Mouse (Mus musculus) bone marrow, adult 2 months (tissue): ENCODE data around the gene Tpcn1. TPM values are rescaled to one million over a fixed set of nuclear protein-coding genes. Genes with fewer than 3 reads are reported as not detected.

Experiments
- H3K27ac ChIP-seq: fragments of 200-500 bp; 2 replicates; pipeline ENCODE4 v1.5.1; 2012; ENCODE audit warnings: low read depth, mild to moderate bottlenecking, control low read depth, inconsistent platforms, low read length; ENCODE audit not compliant: control insufficient read depth, poor library complexity, insufficient read depth
- H3K4me1 ChIP-seq: fragments of 200-500 bp; 2 replicates; pipeline ENCODE4 v1.6.1; 2011; ENCODE audit warnings: low read length; ENCODE audit not compliant: control insufficient read depth, insufficient read depth
- H3K4me3 ChIP-seq: fragments of 200-500 bp; replicated peaks from 2 replicates; pipeline ENCODE3; 2011; ENCODE audit warnings: mild to moderate bottlenecking, low read depth, low read length, control low read depth; ENCODE audit not compliant: control insufficient read depth
- CTCF ChIP-seq: fragments of 200-500 bp; IDR thresholded peaks from 2 replicates; pipeline ENCODE4 v1.5.1; 2011; ENCODE audit warnings: low read length, control low read depth; ENCODE audit not compliant: control insufficient read depth, insufficient read depth
- POLR2A ChIP-seq: fragments of 200-500 bp; IDR thresholded peaks from 2 replicates; pipeline ENCODE4 v1.6.1; 2011; ENCODE audit warnings: low read depth, mild to moderate bottlenecking, control low read depth, low read length, borderline replicate concordance; ENCODE audit not compliant: control insufficient read depth
- WGBS: fragments of 180-500 bp; shearing (Covaris S2); methylation state at CpG from one replicate; pipeline ENCODE4 v1.1.7; 2018; 5-methylcytosine and 5-hydroxymethylcytosine counted together
- polyA plus RNA-seq: library from polyadenylated mRNA; stranded (reverse); fragments of >200 nt; gene quantifications from 2 replicates; pipeline ENCODE4 v1.2.4, GENCODE M21; 2011; ENCODE audit warnings: low replicate concordance; ENCODE audit not compliant: missing spikeins, insufficient read depth, insufficient read length

The Tpcn1 gene
- polyA plus RNA-seq, 1 experiment = 46.7 TPM

- no peak for TF ChIP-seq POLR2A
- peak; percentile 25; the same call in 1 of the 2 replicates for TF ChIP-seq CTCF
These were observed 3.7 kb upstream of the Tpcn1 start for GRCm38 (mm10) chr5:120592141-120592540.

GRCm38 (mm10) chr5:120590356-120591010 is 2.0 kb upstream of the Tpcn1 start:
- no peak for TF ChIP-seq POLR2A
- TF ChIP-seq CTCF = peak; percentile 75
- Histone ChIP-seq H3K4me1 (peaks cover 2% of the 10 kb centered on the region; the same call in 1 of the 2 replicates), H3K27ac (no peak overlapping the region), H3K4me3 (no peak overlapping the region)
- 79% methylated on average over 16 of the region's 16 CpGs for WGBS

More at GRCm38 (mm10) chr5:120592141-120592540, 3.7 kb upstream of the Tpcn1 start:
- H3K27ac ChIP-seq = no peak overlapping the region
- peaks cover 2% of the 10 kb centered on the region; the same call in 1 of the 2 replicates for H3K4me1 ChIP-seq
- WGBS = 73% methylated on average over 7 of the region's 7 CpGs
- H3K4me3 ChIP-seq = no peak overlapping the region

- Histone ChIP-seq H3K27ac (peak overlapping the region; percentile 96), H3K4me3 (peak overlapping the region; percentile 81), H3K4me1 (peaks cover 2% of the 10 kb centered on the region; the same call in 1 of the 2 replicates)
- under 1% methylated on average over 28 of the region's 29 CpGs for WGBS
- TF ChIP-seq POLR2A = no peak
- TF ChIP-seq CTCF = no peak
These were observed 419 bp downstream of the Tpcn1 start for GRCm38 (mm10) chr5:120587940-120588568.

- 7% methylated on average over 9 of the region's 9 CpGs for WGBS
- Histone ChIP-seq H3K4me3 (peak overlapping the region; percentile 81), H3K4me1 (peaks cover 2% of the 10 kb centered on the region; the same call in 1 of the 2 replicates), H3K27ac (peak overlapping the region; percentile 96)
- TF ChIP-seq POLR2A (no peak), CTCF (no peak)
These were observed 902 bp downstream of the Tpcn1 start for GRCm38 (mm10) chr5:120587616-120587926.

- Histone ChIP-seq H3K27ac (peak overlapping the region; percentile 96), H3K4me3 (peak overlapping the region; percentile 81), H3K4me1 (peaks cover 2% of the 10 kb centered on the region; the same call in 1 of the 2 replicates)
- 31% methylated on average over 17 of the region's 17 CpGs for whole genome bisulfite sequencing
- 0 out of 2 replicates have a peak, but pooled peaks have one; percentile 44 for TF ChIP-seq POLR2A
- TF ChIP-seq CTCF = no peak
These were observed 1.5 kb downstream of the Tpcn1 start for GRCm38 (mm10) chr5:120586741-120587615.

GRCm38 (mm10) chr5:120584968-120585367 is 3.5 kb downstream of the Tpcn1 start:
- WGBS = 83% methylated on average over 15 of the region's 15 CpGs
- H3K27ac ChIP-seq = no peak overlapping the region
- peaks cover 2% of the 10 kb centered on the region; the same call in 1 of the 2 replicates for H3K4me1 ChIP-seq
- TF ChIP-seq CTCF (no peak), POLR2A (no peak)
- no peak overlapping the region for H3K4me3 ChIP-seq

- H3K4me1 ChIP-seq = peaks cover 1% of the 10 kb centered on the region; the same call in 1 of the 2 replicates
- H3K27ac ChIP-seq = no peak overlapping the region
- 76% methylated on average over 4 of the region's 4 CpGs for WGBS
- H3K4me3 ChIP-seq = no peak overlapping the region
- TF ChIP-seq CTCF (no peak), POLR2A (no peak)
These were observed 5.0 kb downstream of the Tpcn1 start for GRCm38 (mm10) chr5:120583511-120583910.

GRCm38 (mm10) chr5:120582002-120582401 is 6.5 kb downstream of the Tpcn1 start:
- 94% methylated on average over 9 of the region's 9 CpGs for WGBS
- H3K27ac ChIP-seq = no peak overlapping the region

More at GRCm38 (mm10) chr5:120582002-120582401, 6.5 kb downstream of the Tpcn1 start:
- no peak overlapping the region for H3K4me3 ChIP-seq
- TF ChIP-seq POLR2A = no peak
- TF ChIP-seq CTCF = no peak
- H3K4me1 ChIP-seq = peaks cover 9% of the 10 kb centered on the region
